ENCODE assay signal across 27 mouse cellular contexts in the genomic region with DNA sequence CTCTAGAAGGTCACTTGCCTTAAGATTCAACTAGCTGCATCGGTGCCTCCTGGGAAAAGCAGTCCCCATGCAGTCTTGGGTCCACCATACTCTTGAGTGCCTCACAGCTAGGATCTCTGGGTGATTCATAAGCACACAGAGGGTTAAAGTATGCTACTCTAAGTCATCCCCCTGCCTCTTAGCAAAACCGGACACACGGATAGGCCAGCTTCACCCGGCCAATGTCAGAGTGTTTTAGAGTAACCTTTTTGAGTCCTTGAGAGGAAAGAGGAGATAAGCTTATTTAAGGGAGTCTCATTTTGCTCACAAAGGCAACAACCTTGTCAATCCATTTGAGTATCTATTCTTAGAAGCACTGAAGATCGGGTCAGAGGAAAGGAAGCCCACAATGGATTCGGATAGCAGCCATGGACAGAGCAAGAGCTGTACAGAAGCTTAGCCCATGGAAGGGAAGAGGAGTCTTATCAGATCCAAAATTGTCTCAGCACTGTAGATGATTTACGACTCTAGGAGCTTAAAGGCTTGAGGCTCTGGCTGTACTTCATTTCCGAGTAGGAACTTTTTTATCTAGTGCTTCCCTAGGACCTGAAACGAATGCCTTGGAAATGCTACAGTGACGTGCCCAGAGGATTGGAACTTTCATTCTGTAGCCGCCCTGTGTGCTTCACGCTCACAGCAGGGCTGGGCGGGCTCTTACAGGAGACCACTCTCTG. TPM values are rescaled to one million over a fixed set of nuclear protein-coding genes. Genes with fewer than 3 reads are reported as not detected.
DNase-seq lines count a peak whose midpoint lies in the region; ATAC-seq lines count a peak whose summit lies in the region.
"Had no signal": no experiment of that assay in that cellular context is flagged by ENCODE, and none has a peak within 500 bp of the region (broad histone marks: within the 10 kb centered on the region; RNA-seq: fewer than 3 reads in every experiment).

No protein-coding gene starts in this region.

- H3K27ac ChIP-seq in heart, embryonic 11.5 days (ENCODE audit: low read depth, low read length), result peak overlapping the region; percentile 58
- H3K27ac ChIP-seq: embryonic facial prominence, embryonic 10.5 days; hindbrain, embryonic 10.5 days; intestine, embryonic 15.5 days; left cerebral cortex, adult 2 months; liver, embryonic 15.5 days; lung, embryonic 15.5 days; midbrain, embryonic 13.5 days; stomach, postnatal 0 days had no signal

- H3K4me3 ChIP-seq in heart, embryonic 11.5 days (ENCODE audit: low read depth, low read length), result no peak overlapping the region; the same call in 1 of the 2 replicates
- H3K4me3 ChIP-seq: embryonic facial prominence, embryonic 10.5 days; hindbrain, embryonic 10.5 days; intestine, embryonic 15.5 days; left cerebral cortex, adult 2 months; liver, embryonic 15.5 days; lung, embryonic 15.5 days; megakaryocyte, embryonic 14.5 days; midbrain, embryonic 13.5 days had no signal

- no peak overlapping the region for H3K9ac ChIP-seq in heart, embryonic 11.5 days (ENCODE audit: low read depth, low read length)
- H3K9ac ChIP-seq: intestine, embryonic 15.5 days; liver, embryonic 15.5 days; lung, embryonic 15.5 days; midbrain, embryonic 13.5 days had no signal

- H3K27me3 ChIP-seq in heart, embryonic 11.5 days (ENCODE audit: control insufficient read depth, insufficient read depth, low read length), result no peaks in the 10 kb centered on the region
- H3K27me3 ChIP-seq: intestine, embryonic 15.5 days; liver, embryonic 15.5 days; lung, embryonic 15.5 days; midbrain, embryonic 13.5 days had no signal

- peak overlapping the region; percentile 53 for H3K4me2 ChIP-seq in heart, embryonic 11.5 days
- H3K4me2 ChIP-seq: intestine, embryonic 15.5 days; liver, embryonic 15.5 days; lung, embryonic 15.5 days; midbrain, embryonic 13.5 days had no signal

- no peak for ATAC-seq in heart, embryonic 11.5 days (replicated peaks; ENCODE audit: insufficient number of reproducible peaks, low FRiP score, low TSS enrichment)
- ATAC-seq: CD4-positive, CD25-positive, alpha-beta regulatory T cell, adult 4 months; forebrain, embryonic 16.5 days; hindbrain, embryonic 16.5 days; intestine, embryonic 15.5 days; midbrain, embryonic 13.5 days had no signal

- peak; percentile 38 for DNase-seq in adrenal gland, postnatal 10 days
- DNase-seq in adrenal gland, postnatal 4 days (ENCODE audit: low spot score in 2 of 2), result no peak
- DNase-seq in heart, postnatal 14 days, result no peak
- DNase-seq in kidney, adult 9 months, result peak; percentile 28
- DNase-seq in kidney, postnatal 25 days, result no peak
- DNase-seq in adrenal gland, postnatal 36 days, result peak; percentile 40 to 48
- DNase-seq in T-cell, adult 2 months (ENCODE audit: low spot score), result no peak
- DNase-seq: cerebellum, adult 11-12 months; cerebellum, postnatal 10 days; gastrocnemius, postnatal 25 days; liver; lung, postnatal 36 days; thymus, adult 2 months; thymus, postnatal 4 days had no signal

- H3K36me3 ChIP-seq in heart, embryonic 11.5 days (ENCODE audit: control insufficient read depth, insufficient read depth, low read length), result no peaks in the 10 kb centered on the region
- H3K36me3 ChIP-seq: embryonic facial prominence, embryonic 10.5 days; hindbrain, embryonic 10.5 days; intestine, embryonic 15.5 days; liver, embryonic 15.5 days; lung, embryonic 15.5 days; midbrain, embryonic 13.5 days had no signal

- 37% methylated on average over 13 of the region's 13 CpGs for WGBS in heart, embryonic 11.5 days (ENCODE audit: insufficient replicate concordance)

- H3K4me1 ChIP-seq in heart, embryonic 11.5 days (ENCODE audit: control insufficient read depth, insufficient read depth, low read length), result peaks cover 8% of the 10 kb centered on the region
- H3K4me1 ChIP-seq: hindbrain, embryonic 10.5 days; intestine, embryonic 15.5 days; liver, embryonic 15.5 days; lung, embryonic 15.5 days; midbrain, embryonic 13.5 days had no signal

- intact Hi-C loops in heart, postnatal 14 days (cut with DNase I), result no loop called here

- H3K9me3 ChIP-seq in heart, embryonic 11.5 days (replicated peaks; ENCODE audit: control insufficient read depth, low read length), result no peaks in the 10 kb centered on the region
- H3K9me3 ChIP-seq: embryonic facial prominence, embryonic 10.5 days; hindbrain, embryonic 10.5 days; intestine, embryonic 15.5 days; liver, embryonic 15.5 days; lung, embryonic 15.5 days; megakaryocyte, embryonic 14.5 days; midbrain, embryonic 13.5 days had no signal

RNA-seq across cellular contexts. Expression of gene Eml4, which starts 55.0 kb away (rescaled TPM):
- total RNA-seq in adrenal gland, postnatal 10 days (2021), result 10 to 100 TPM; 19.9 to 21.8 TPM
- 10 to 100 TPM; 34.5 to 35.7 TPM for total RNA-seq in adrenal gland, postnatal 4 days (2021)
- 24.4 and 35.0 TPM in 2 replicates for polyA plus RNA-seq in heart, embryonic 11.5 days (2014; fragmentation: Nextera tagmentation; extraction: Ambion mirVana)
- total RNA-seq in heart, postnatal 14 days (2021), result 1 to 10 TPM; 8.3 TPM
- 10 to 100 TPM; 21.0 to 23.3 TPM for total RNA-seq in adrenal gland, postnatal 36 days (2021)

Comparison
In these comparisons a context has a peak if more than half of its experiments do, and no peak if none do; other contexts are left out.
1. DNase-seq: peak in adrenal gland, postnatal 10 days (single experiment), kidney, adult 9 months (single experiment) and adrenal gland, postnatal 36 days (2 of 2); none in adrenal gland, postnatal 4 days (0 of 2), heart, postnatal 14 days (0 of 2), kidney, postnatal 25 days (0 of 2) and T-cell, adult 2 months (single experiment).